Mouse (Mus musculus) ZHBTc4 (cell line): ENCODE measurements at regions not wholly inside any gene's neighbourhood (a gene's known extent, or its start where the extent isn't known, plus 50 kb on each side); places are given as distances from the start of the nearest gene placed in this dataset.
A peak's percentile ranks its signal among the peaks of the same experiment; 100 is the strongest.

Experiments used
- DNase-seq: peaks from one replicate; pipeline ENCODE4 v3.0.0-alpha.2; 2011; ENCODE audit warnings: low read depth, low spot score

DNA sequence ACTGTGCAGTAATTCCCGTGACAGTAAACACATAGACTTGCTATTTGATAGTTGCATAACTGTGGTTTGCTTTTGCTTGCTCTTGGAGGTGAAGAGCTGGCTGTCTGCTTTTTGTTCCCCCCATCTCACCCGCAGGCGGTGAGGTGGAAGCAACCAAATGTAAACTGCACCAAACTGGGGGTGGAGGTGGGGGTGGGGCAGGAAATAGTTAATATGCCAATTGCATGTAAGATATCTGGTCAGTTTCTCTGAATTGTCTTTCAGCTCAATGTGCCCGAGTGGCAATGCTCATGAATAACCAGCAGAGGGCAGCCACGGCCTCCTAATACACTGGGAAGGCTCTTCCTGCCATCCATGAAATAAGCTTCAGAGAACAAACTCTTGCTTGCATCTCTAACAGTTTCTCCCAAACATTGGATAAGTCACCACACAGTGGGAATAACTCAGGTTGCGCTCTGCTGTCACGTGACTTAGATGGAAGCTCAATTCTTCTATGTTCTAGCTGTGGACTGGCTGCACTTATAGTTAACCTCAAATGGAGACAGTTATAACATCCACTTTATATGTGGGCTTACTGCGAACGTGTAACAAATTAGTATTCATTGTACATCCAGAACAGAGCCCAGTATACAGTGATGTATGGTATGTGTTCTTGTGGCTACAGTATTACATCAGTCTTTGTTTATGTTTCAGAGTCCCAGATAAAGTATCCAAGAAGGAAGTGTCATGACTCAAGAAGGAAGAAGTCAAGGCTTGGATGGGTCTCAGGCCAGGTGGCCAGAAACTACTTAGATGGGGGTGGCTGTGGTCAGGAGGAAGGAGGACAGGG is 62.0 kb upstream of the Egflam start:
- peak; percentile 69 for DNase-seq

GRCm38 (mm10) chr15:7462549-7462948 is 64.4 kb upstream of the Egflam start:
- DNase-seq, result no peak

- no peak for DNase-seq
Measured at GRCm38 (mm10) chr15:7463444-7464350, 65.5 kb upstream of the Egflam start.

DNA sequence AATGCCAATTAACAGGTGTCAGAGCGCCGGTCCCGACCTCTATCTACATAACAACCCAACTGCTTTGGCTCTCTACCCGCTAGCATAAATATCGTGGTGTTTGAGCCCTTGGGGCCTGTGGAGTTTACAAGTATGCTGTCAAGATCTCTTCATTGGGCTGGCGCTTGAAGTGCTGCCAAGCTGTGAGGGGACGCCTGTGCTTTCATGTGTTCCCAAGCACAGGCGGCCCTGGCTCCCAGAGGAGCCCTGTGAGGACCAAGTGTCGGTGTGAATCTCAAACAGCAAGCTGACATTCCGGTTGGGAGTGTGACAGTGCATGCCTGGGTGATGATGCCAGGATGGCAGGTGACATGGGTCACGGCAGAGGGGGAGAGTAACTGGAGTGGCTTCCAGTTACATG is 82.0 kb upstream of the Egflam start:
- peak; percentile 74 for DNase-seq

GRCm38 (mm10) chr15:7480792-7481210 is 82.6 kb upstream of the Egflam start:
- no peak for DNase-seq

DNA sequence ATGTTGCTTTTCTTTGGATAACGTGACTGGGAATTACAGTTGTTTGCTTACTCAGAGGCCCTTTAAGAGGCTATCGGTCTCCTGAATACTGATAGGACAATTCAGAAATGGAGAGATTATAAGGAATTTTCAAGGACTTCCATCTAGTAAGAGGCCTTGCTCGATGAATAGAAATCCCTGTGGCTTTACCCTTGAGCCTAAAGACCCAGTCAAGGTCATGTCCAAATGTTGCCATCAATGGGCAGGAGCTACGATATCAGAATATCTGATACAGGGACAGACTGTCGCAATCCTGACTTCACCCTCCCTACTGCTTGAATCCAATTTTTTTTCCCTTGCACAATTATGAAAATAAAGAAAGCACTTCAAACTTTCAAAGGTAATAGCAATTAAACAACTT is 85.5 kb upstream of the Egflam start:
- DNase-seq, result no peak

GRCm38 (mm10) chr15:7491091-7491490 is 92.9 kb upstream of the Egflam start:
- DNase-seq, result no peak

GRCm38 (mm10) chr15:7493126-7493669 is 95.0 kb upstream of the Egflam start:
- no peak for DNase-seq

DNA sequence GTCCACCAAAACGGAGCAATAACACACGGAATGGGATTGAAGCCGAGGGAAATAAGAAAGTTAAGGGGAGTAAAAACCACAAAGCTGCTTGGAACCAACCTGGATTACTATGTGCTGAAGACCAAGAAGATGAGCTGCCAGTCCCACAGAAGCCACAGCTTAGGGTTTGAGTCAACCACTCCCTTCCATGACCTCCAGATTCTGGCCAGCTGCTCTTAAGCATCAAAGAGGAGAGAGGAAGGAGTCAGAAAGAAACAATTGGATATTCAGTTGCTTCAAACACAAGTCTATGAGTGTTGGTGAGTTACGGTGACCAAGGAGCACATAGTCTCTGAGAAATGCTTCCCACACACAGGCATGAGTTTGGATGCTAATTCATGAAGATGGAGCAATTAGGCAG is 99.7 kb upstream of the Egflam start:
- no peak for DNase-seq

DNA sequence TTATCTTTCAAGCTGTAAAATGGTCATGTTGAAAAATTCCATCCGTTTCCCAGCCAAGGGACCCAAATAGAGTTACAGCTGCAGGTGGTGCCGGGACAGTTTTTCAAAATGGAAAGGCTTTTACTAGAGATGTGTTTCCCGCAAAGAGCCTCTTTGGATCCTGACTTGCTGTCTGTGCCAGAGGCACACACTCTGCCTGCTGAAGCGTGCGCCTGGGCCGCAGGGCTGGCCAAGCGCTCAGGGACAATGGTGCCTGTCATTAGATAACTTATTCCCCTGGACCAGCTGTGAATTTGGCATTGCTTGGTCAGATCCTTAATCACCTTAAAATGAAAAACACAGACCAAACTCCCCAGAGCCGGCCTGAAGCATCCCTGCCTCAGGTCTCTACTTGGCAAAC is 110.3 kb upstream of the Egflam start:
- no peak for DNase-seq

DNA sequence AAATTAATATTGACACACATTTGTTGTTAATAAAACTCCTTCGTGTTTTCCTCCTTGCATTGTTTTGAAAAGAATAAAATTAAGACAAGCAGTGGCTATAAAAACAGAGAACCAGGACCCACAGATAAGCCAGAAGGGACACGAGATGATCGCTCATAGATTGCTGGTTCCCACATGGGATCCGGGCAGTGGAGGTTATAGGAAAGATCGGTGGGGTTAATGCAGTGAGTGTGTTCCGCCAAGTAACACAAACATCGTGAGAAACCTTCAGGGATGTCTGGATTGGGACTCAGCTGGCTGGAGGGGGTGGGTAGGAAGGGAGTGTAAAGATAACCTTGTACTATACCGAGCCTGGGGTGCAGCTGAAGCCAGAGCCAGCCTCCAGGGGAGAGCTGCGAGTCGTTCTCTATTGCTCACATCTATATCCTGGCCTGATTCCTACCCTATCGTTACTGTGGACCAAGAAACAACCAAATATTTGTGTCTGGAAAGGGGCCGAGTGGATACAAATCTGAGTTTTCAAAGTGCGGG is 116.6 kb upstream of the Egflam start:
- no peak for DNase-seq

- DNase-seq, result no peak
Measured at GRCm38 (mm10) chr15:7521611-7522010, 123.4 kb upstream of the Egflam start.

DNA sequence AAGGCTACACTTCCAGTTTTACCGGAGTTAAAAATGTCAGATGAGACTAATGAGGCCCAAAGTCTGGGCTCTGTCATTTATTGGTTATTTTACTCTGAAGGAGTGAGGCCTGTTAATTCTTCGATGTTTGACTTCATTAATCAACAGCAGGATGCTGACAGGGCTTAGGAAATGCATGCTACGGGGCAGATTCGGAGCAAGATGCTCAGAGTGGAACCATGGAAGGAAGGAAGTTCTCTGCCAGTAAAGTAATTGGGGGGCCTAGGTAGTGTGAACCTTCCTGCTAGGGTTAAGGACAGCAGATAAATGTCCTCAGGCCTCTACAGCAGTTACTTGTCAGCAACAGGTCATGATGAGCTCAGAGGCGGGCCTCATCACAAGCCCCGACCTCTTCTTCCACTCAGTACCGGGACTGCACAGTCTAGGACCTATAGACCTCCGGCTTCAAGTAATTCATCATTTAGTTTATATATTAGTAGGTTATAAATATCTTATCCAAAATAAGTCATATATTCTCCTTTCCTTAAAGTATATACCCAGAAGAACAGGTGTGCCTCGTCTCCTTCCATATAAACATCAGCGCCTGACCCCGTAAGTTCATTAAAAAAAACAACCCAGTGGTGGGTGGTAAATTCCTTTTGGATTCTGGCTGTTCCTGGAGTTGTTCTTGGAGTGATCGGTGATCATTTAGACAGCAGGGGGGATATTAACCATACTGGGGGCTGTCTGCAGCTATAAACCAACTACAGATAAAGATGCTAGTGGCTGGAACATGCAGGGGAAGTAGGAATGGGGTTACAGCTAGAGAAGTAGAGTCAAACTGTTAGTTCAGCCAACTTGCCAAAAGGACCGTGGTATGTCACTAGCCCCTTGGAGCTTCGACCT is 124.9 kb upstream of the Egflam start:
- no peak for DNase-seq

GRCm38 (mm10) chr15:7530959-7531588 is 132.9 kb upstream of the Egflam start:
- peak; percentile 83 for DNase-seq

DNA sequence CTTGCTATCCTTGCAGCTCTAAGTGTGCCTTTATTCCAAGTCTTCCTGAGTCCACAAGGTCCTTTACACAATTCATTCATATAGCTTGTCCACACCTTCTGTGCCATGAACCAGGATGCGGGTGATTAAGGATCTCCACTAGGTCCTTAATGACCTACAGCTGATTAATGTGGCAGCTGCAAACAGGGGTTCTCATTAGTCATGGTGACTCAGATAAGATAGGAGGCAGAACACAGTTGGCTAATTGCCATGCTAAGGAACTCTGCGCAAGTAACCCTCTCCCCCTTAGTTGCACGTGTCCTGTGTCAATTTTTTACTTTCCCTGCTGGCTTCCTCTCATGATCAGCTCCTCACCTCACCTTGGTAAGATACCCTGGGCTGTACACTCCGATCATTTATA is 139.7 kb upstream of the Egflam start:
- no peak for DNase-seq

DNA sequence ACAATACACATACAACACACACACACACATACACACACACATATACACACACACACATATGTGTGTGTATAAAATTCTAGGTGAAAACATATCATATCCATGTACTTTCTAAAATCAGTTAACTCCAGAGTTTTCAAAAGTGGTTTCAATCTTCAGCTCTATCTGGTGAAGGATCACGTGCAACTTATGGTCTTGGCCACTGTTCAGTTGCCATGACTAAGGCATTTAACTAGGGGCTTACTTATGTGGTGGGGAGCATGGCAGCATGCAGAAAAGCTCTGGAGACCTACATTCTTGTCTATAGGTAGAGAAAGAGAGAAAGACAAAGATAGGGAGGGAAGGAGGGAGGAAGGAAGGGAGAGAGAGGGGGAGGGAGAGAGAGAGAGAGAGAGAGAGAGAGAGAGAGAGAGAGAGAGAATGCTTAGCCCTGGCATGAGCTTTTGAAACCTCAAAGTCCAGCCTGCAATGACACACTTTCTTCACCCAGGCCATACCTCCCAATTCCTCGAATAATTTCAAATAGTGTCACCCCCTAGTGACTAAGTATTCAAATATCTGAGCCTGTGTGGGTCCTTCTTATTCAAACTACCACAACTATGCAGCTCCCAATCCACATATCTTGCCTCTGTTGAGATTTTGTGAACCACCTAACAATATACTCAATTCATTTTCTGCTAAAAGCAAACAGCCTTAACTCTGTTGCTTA is 155.1 kb upstream of the Egflam start:
- no peak for DNase-seq

GRCm38 (mm10) chr15:7554433-7554832 is 156.2 kb upstream of the Egflam start:
- no peak for DNase-seq

GRCm38 (mm10) chr15:7563279-7563678 is 165.1 kb upstream of the Egflam start:
- no peak for DNase-seq

DNA sequence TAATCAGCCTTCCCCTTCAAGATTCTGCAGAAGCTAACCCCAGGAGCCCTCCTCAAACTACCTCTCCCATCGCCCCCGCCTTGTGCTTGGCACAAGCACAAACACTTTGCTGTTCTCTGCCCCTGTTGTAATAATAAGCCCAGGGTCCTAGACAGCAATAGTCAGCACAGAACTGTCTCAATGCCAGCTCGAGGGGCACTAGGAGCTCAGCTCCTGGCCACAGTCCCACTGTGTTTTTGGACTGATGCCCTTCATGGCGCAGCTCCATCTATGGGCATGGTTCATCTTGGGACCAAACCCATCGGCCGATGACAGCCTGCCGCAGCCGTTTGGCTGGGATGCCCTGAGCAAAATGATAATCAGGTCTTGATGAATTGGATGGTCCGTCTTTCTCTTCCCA is 165.5 kb upstream of the Egflam start:
- DNase-seq, result no peak

DNA sequence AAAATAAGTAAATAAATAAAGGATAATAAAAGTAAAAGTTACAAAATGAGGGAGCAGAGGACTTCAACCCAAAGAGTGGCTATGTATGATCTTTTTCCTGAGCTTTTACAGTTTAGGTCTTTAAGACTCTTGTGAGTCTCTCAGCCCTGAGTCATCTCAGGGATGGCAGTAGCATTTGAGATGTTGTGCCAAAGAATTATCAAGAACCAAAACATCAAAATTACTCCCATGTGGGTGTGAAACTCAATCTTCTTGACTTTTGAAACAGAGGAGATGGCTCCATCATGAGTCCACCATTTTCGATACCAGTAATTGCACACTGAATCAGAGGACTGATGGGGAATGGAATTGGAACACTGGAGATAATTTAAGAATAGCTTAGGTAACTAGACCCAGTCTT is 174.0 kb upstream of the Egflam start:
- no peak for DNase-seq
